Mouse (Mus musculus): ENCODE measurements around the gene Nfam1. TPM values are rescaled to one million over a fixed set of nuclear protein-coding genes. Genes with fewer than 3 reads are reported as not detected.

The Nfam1 gene
- polyA plus RNA-seq, 1 experiment from 2014 or later = 2.2 TPM

DNA sequence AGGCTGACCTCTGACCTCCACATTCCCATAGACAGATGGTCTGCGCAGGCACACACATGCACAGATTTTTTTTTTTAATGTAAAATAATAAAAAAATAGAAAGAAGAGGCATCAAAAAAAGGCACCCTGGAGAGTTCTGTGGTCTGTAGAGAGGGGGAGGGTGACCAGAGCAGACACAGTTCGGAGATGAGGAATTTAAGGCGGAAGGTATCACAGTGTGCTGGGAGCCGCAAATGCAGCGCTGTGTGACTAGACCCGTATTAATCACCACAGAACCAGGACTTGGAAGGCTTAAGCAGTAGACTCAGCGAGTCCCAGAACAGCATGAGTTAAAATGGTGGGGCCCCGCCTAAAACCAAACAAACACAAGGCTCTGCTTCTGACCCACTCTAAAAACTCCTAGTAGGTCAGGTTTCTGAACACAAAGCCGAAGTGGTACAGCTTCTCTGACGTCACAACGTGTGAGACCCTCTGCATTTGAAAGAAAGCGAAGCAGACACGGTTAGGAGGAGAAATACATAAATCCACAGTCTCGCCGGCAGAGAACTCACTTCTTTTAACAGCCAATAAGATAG, 25.7 kb downstream of the Nfam1 start:
- Histone ChIP-seq H3K9ac (ENCODE audit: low read depth, low read length) (no peak overlapping the region), H3K4me1 (replicated peaks; ENCODE audit: insufficient read depth, low read length) (peaks cover 10% of the 10 kb centered on the region; the same call in 1 of the 2 replicates), H3K4me2 (ENCODE audit: low read length) (no peak overlapping the region), H3K9me3 (replicated peaks; ENCODE audit: low read length) (no peaks in the 10 kb centered on the region), H3K27me3 (ENCODE audit: insufficient read depth, low read length) (no peaks in the 10 kb centered on the region), H3K27ac (no peak overlapping the region), H3K4me3 (replicated peaks; ENCODE audit: low read depth, low read length) (no peak overlapping the region), H3K36me3 (ENCODE audit: insufficient read depth, low read length) (no peaks in the 10 kb centered on the region)
- no peak for DNase-seq (ENCODE audit: low spot score)
- ATAC-seq (replicated peaks; ENCODE audit: low FRiP score, low read depth) = no peak
- 33% methylated on average over 15 of the region's 15 CpGs for WGBS
- TF ChIP-seq CTCF (IDR thresholded peaks at IDR 0.05; ENCODE audit: low read depth) = no peak

GRCm38 (mm10) chr15:83002665-83003548, 30.2 kb downstream of the Nfam1 start:
- TF ChIP-seq CTCF (IDR thresholded peaks at IDR 0.05; ENCODE audit: low read depth) = no peak
- no peaks in the 10 kb centered on the region for H3K4me1 ChIP-seq (replicated peaks; ENCODE audit: insufficient read depth, low read length)
- no peak overlapping the region for H3K27ac ChIP-seq
- DNase-seq (ENCODE audit: low spot score) (no peak), ATAC-seq (replicated peaks; ENCODE audit: low FRiP score, low read depth) (no peak)
- no peaks in the 10 kb centered on the region for H3K9me3 ChIP-seq (replicated peaks; ENCODE audit: low read length)
- H3K27me3 ChIP-seq (ENCODE audit: insufficient read depth, low read length) = no peaks in the 10 kb centered on the region
- H3K36me3 ChIP-seq (ENCODE audit: insufficient read depth, low read length) = no peaks in the 10 kb centered on the region
- H3K4me3 ChIP-seq (replicated peaks; ENCODE audit: low read depth, low read length) = no peak overlapping the region
- 47% methylated on average over 12 of the region's 12 CpGs for WGBS
- H3K9ac ChIP-seq (ENCODE audit: low read depth, low read length) = no peak overlapping the region
- H3K4me2 ChIP-seq (ENCODE audit: low read length) = no peak overlapping the region

GRCm38 (mm10) chr15:82998811-82999221, 34.3 kb downstream of the Nfam1 start:
- DNase-seq (ENCODE audit: low spot score) = no peak
- no peak for TF ChIP-seq CTCF (IDR thresholded peaks at IDR 0.05; ENCODE audit: low read depth)
- no peak for ATAC-seq (replicated peaks; ENCODE audit: low FRiP score, low read depth)
- H3K4me3 ChIP-seq (replicated peaks; ENCODE audit: low read depth, low read length) = no peak overlapping the region
- no peak overlapping the region for H3K27ac ChIP-seq
- H3K9me3 ChIP-seq (replicated peaks; ENCODE audit: low read length) = no peaks in the 10 kb centered on the region
- H3K4me1 ChIP-seq (replicated peaks; ENCODE audit: insufficient read depth, low read length) = no peaks in the 10 kb centered on the region
- H3K4me2 ChIP-seq (ENCODE audit: low read length) = no peak overlapping the region
- no peaks in the 10 kb centered on the region for H3K27me3 ChIP-seq (ENCODE audit: insufficient read depth, low read length)
- 89% methylated on average over 6 of the region's 6 CpGs for WGBS
- H3K9ac ChIP-seq (ENCODE audit: low read depth, low read length) = no peak overlapping the region
- H3K36me3 ChIP-seq (ENCODE audit: insufficient read depth, low read length) = no peaks in the 10 kb centered on the region

GRCm38 (mm10) chr15:82996431-82996830, 36.7 kb downstream of the Nfam1 start:
- no peak for DNase-seq (ENCODE audit: low spot score)
- Histone ChIP-seq H3K27ac (no peak overlapping the region), H3K4me3 (replicated peaks; ENCODE audit: low read depth, low read length) (no peak overlapping the region), H3K4me2 (ENCODE audit: low read length) (no peak overlapping the region), H3K9me3 (replicated peaks; ENCODE audit: low read length) (no peaks in the 10 kb centered on the region), H3K4me1 (replicated peaks; ENCODE audit: insufficient read depth, low read length) (no peaks in the 10 kb centered on the region), H3K9ac (ENCODE audit: low read depth, low read length) (no peak overlapping the region), H3K36me3 (ENCODE audit: insufficient read depth, low read length) (no peaks in the 10 kb centered on the region), H3K27me3 (ENCODE audit: insufficient read depth, low read length) (no peaks in the 10 kb centered on the region)
- TF ChIP-seq CTCF (IDR thresholded peaks at IDR 0.05; ENCODE audit: low read depth) = no peak
- ATAC-seq (replicated peaks; ENCODE audit: low FRiP score, low read depth) = no peak; the same call in 1 of the 2 replicates

DNA sequence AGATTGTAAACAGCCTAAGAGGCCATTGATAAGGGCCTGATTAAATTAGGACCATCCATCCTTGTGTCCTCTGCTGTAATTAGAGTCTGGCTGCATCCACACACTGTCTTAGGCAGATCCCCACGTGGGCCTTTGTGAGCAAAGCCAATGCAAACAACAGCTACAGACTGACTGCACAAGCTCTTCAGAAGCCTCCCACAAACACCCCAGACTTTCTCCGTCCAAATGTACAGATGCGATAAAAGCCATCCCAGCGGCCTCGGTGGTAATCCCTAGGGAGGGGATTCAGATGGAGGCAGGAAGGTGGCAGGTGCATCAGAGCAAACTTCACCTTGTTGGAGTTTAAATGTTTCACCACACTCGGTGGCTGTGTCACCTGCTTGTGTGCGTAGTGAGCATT, 37.9 kb downstream of the Nfam1 start:
- H3K4me1 ChIP-seq (replicated peaks; ENCODE audit: insufficient read depth, low read length) = no peaks in the 10 kb centered on the region
- no peak for ATAC-seq (replicated peaks; ENCODE audit: low FRiP score, low read depth)
- no peak overlapping the region for H3K4me2 ChIP-seq (ENCODE audit: low read length)
- WGBS = 44% methylated on average over 7 of the region's 7 CpGs
- peaks cover 2% of the 10 kb centered on the region; the same call in 1 of the 2 replicates for H3K27me3 ChIP-seq (ENCODE audit: insufficient read depth, low read length)
- no peak overlapping the region for H3K27ac ChIP-seq
- no peak overlapping the region for H3K4me3 ChIP-seq (replicated peaks; ENCODE audit: low read depth, low read length)
- TF ChIP-seq CTCF (IDR thresholded peaks at IDR 0.05; ENCODE audit: low read depth) = no peak
- no peaks in the 10 kb centered on the region for H3K9me3 ChIP-seq (replicated peaks; ENCODE audit: low read length)
- no peaks in the 10 kb centered on the region for H3K36me3 ChIP-seq (ENCODE audit: insufficient read depth, low read length)
- no peak overlapping the region for H3K9ac ChIP-seq (ENCODE audit: low read depth, low read length)
- peak; percentile 37 for DNase-seq (ENCODE audit: low spot score)

- H3K9ac ChIP-seq (ENCODE audit: low read depth, low read length) = no peak overlapping the region
- H3K4me3 ChIP-seq (replicated peaks; ENCODE audit: low read depth, low read length) = no peak overlapping the region
- 74% methylated on average over 9 of the region's 9 CpGs for WGBS
- no peaks in the 10 kb centered on the region for H3K36me3 ChIP-seq (ENCODE audit: insufficient read depth, low read length)
- peaks cover 15% of the 10 kb centered on the region for H3K4me1 ChIP-seq (replicated peaks; ENCODE audit: insufficient read depth, low read length)
- DNase-seq (ENCODE audit: low spot score) (no peak), ATAC-seq (replicated peaks; ENCODE audit: low FRiP score, low read depth) (no peak)
- no peak overlapping the region for H3K27ac ChIP-seq
- peaks cover 6% of the 10 kb centered on the region; the same call in 1 of the 2 replicates for H3K27me3 ChIP-seq (ENCODE audit: insufficient read depth, low read length)
- H3K9me3 ChIP-seq (replicated peaks; ENCODE audit: low read length) = no peaks in the 10 kb centered on the region
- no peak for TF ChIP-seq CTCF (IDR thresholded peaks at IDR 0.05; ENCODE audit: low read depth)
- H3K4me2 ChIP-seq (ENCODE audit: low read length) = no peak overlapping the region
These were observed 40.2 kb downstream of the Nfam1 start for GRCm38 (mm10) chr15:82992911-82993310.
